Mouse (Mus musculus) forebrain, embryonic 10.5 days (tissue): ENCODE results near the gene Itga10. TPM values are rescaled to one million over a fixed set of nuclear protein-coding genes. Genes with fewer than 3 reads are reported as not detected.

Experiments
- DNase-seq: peaks from one replicate; pipeline ENCODE4 v3.0.0-alpha.2; 2017; ENCODE audit warnings: low spot score; ENCODE audit errors: extremely low spot score
- H3K27ac ChIP-seq: fragments of 300-500 bp; sonication (generic); 2 replicates; pipeline ENCODE4 v1.5.1; 2016; ENCODE audit warnings: mild to moderate bottlenecking
- H3K27me3 ChIP-seq: fragments of 300-500 bp; sonication (generic); 2 replicates; pipeline ENCODE4 v1.6.1; 2016; ENCODE audit warnings: mild to moderate bottlenecking; ENCODE audit not compliant: poor library complexity, severe bottlenecking
- H3K36me3 ChIP-seq: fragments of 300-500 bp; sonication (generic); replicated peaks from 2 replicates; pipeline ENCODE4 v1.6.1; 2016; ENCODE audit warnings: mild to moderate bottlenecking, moderate library complexity
- H3K4me1 ChIP-seq: fragments of 300-500 bp; sonication (generic); 2 replicates; pipeline ENCODE4 v1.6.1; 2016
- H3K4me3 ChIP-seq: fragments of 300-500 bp; sonication (generic); 2 replicates; pipeline ENCODE4 v1.5.1; 2016; ENCODE audit warnings: mild to moderate bottlenecking, moderate library complexity
- H3K9me3 ChIP-seq: fragments of 300-500 bp; sonication (generic); 2 replicates; pipeline ENCODE4 v1.6.1; 2016; ENCODE audit warnings: mild to moderate bottlenecking, moderate library complexity
- WGBS: fragments of 180-500 bp; shearing (Covaris S2); methylation state at CpG from one replicate; pipeline ENCODE4 v1.1.7; 2016; 5-methylcytosine and 5-hydroxymethylcytosine counted together
- polyA plus RNA-seq: library from polyadenylated mRNA; unstranded; fragments of >200 nt; fragmentation: Nextera tagmentation; extraction: Ambion mirVana; gene quantifications from 2 replicates; pipeline ENCODE4 v1.2.1, GENCODE M21; 2016

Gene Itga10
- 0.43 and 0.51 TPM in 2 replicates for polyA plus RNA-seq

GRCm38 (mm10) chr3:96645018-96645649 lies at the start of gene Itga10:
TSS of gene Itga10 (plus strand) at chr3:96645584.
- no peak within 1 kb of the TSS for H3K4me3 ChIP-seq
- WGBS, result 69% methylated on average over 7 of the region's 7 CpGs
- no peaks in the 10 kb centered on the region for H3K9me3 ChIP-seq
- DNase-seq, result no peak
- peaks cover 39% of the 10 kb centered on the region for H3K36me3 ChIP-seq
- no peaks in the 10 kb centered on the region for H3K27me3 ChIP-seq
- no peaks in the 10 kb centered on the region for H3K4me1 ChIP-seq
- no peak within 1 kb of the TSS for H3K27ac ChIP-seq

GRCm38 (mm10) chr3:96595661-96596060 lies 49.7 kb upstream of the Itga10 start:
- DNase-seq, result no peak
- H3K4me1 ChIP-seq, result peaks cover 72% of the 10 kb centered on the region
- no peaks in the 10 kb centered on the region for H3K9me3 ChIP-seq
- H3K36me3 ChIP-seq, result no peaks in the 10 kb centered on the region
- peak overlapping the region; percentile 61 for H3K4me3 ChIP-seq
- 20% methylated on average over 6 of the region's 6 CpGs for WGBS
- H3K27me3 ChIP-seq, result peaks cover 57% of the 10 kb centered on the region
- no peak overlapping the region for H3K27ac ChIP-seq

GRCm38 (mm10) chr3:96596228-96596707 lies 49.1 kb upstream of the Itga10 start, which contains the start of gene Ankrd34a:
TSS of gene Ankrd34a (plus strand) at chr3:96596636.
- no peaks in the 10 kb centered on the region for H3K36me3 ChIP-seq
- H3K4me3 ChIP-seq, result peak within 1 kb of the TSS; percentile 61
- H3K9me3 ChIP-seq, result no peaks in the 10 kb centered on the region
- peak within 1 kb of the TSS; percentile 84 for H3K27ac ChIP-seq
- no peak for DNase-seq
- peaks cover 78% of the 10 kb centered on the region for H3K4me1 ChIP-seq
- H3K27me3 ChIP-seq, result peaks cover 57% of the 10 kb centered on the region
- WGBS, result under 1% methylated on average over 22 of the region's 23 CpGs

- Histone ChIP-seq H3K4me1 (peaks cover 83% of the 10 kb centered on the region), H3K9me3 (no peaks in the 10 kb centered on the region), H3K4me3 (peak overlapping the region; percentile 61), H3K27me3 (peaks cover 57% of the 10 kb centered on the region), H3K27ac (peak overlapping the region; percentile 84), H3K36me3 (no peaks in the 10 kb centered on the region)
- DNase-seq, result no peak
- WGBS, result 2% methylated on average over 11 of the region's 12 CpGs
Measured at GRCm38 (mm10) chr3:96596855-96597254, 48.5 kb upstream of the Itga10 start.

- H3K27me3 ChIP-seq, result peaks cover 52% of the 10 kb centered on the region
- H3K4me3 ChIP-seq, result peak overlapping the region; percentile 61
- under 1% methylated on average over 40 of the region's 40 CpGs for WGBS
- H3K4me1 ChIP-seq, result peaks cover 87% of the 10 kb centered on the region
- H3K9me3 ChIP-seq, result no peaks in the 10 kb centered on the region
- peak; percentile 64 for DNase-seq
- H3K36me3 ChIP-seq, result no peaks in the 10 kb centered on the region
- peak overlapping the region; percentile 84 for H3K27ac ChIP-seq
Measured at GRCm38 (mm10) chr3:96597435-96597891, 47.9 kb upstream of the Itga10 start.

- Histone ChIP-seq H3K4me3 (peak overlapping the region; percentile 61), H3K36me3 (peaks cover 3% of the 10 kb centered on the region; the same call in 1 of the 2 replicates), H3K9me3 (no peaks in the 10 kb centered on the region), H3K27ac (peak overlapping the region; percentile 84), H3K4me1 (peaks cover 87% of the 10 kb centered on the region), H3K27me3 (peaks cover 48% of the 10 kb centered on the region)
- WGBS, result 1% methylated on average over 54 of the region's 54 CpGs
- DNase-seq, result peak; percentile 78
Measured at GRCm38 (mm10) chr3:96598156-96599068, 47.0 kb upstream of the Itga10 start.

GRCm38 (mm10) chr3:96599069-96599393 lies 46.4 kb upstream of the Itga10 start:
- no peak for DNase-seq
- peaks cover 8% of the 10 kb centered on the region for H3K36me3 ChIP-seq

GRCm38 (mm10) chr3:96599411-96599810 lies 46.0 kb upstream of the Itga10 start:
- Histone ChIP-seq H3K27me3 (peaks cover 48% of the 10 kb centered on the region), H3K4me1 (peaks cover 92% of the 10 kb centered on the region), H3K27ac (0 out of 2 replicates have a peak overlapping the region, but pooled peaks have one; percentile 84), H3K36me3 (peaks cover 12% of the 10 kb centered on the region), H3K9me3 (no peaks in the 10 kb centered on the region), H3K4me3 (peak overlapping the region; percentile 61; the same call in 1 of the 2 replicates)
- no peak for DNase-seq
- WGBS, result 67% methylated on average over 3 of the region's 3 CpGs

More at GRCm38 (mm10) chr3:96599069-96599393, 46.4 kb upstream of the Itga10 start:
- peaks cover 48% of the 10 kb centered on the region for H3K27me3 ChIP-seq
- peak overlapping the region; percentile 61 for H3K4me3 ChIP-seq
- WGBS, result 37% methylated on average over 8 of the region's 8 CpGs
- H3K9me3 ChIP-seq, result no peaks in the 10 kb centered on the region
- H3K4me1 ChIP-seq, result peaks cover 92% of the 10 kb centered on the region
- H3K27ac ChIP-seq, result peak overlapping the region; percentile 84; the same call in 1 of the 2 replicates

- H3K4me3 ChIP-seq, result peak within 1 kb of the TSS; percentile 93
- peak within 1 kb of the TSS; percentile 96 for H3K27ac ChIP-seq
- peaks cover 36% of the 10 kb centered on the region for H3K27me3 ChIP-seq
- H3K4me1 ChIP-seq, result peaks cover 86% of the 10 kb centered on the region
- WGBS, result under 1% methylated on average over 27 of the region's 27 CpGs
- H3K9me3 ChIP-seq, result no peaks in the 10 kb centered on the region
- peaks cover 23% of the 10 kb centered on the region for H3K36me3 ChIP-seq
- DNase-seq, result peak; percentile 95
Measured at GRCm38 (mm10) chr3:96600639-96601250, 44.6 kb upstream of the Itga10 start, which contains the start of gene Lix1l. TSS of gene Lix1l (plus strand) at chr3:96601149.

- Histone ChIP-seq H3K27ac (peak overlapping the region; percentile 96), H3K4me3 (peak overlapping the region; percentile 93), H3K36me3 (peaks cover 23% of the 10 kb centered on the region), H3K4me1 (peaks cover 81% of the 10 kb centered on the region), H3K27me3 (peaks cover 30% of the 10 kb centered on the region), H3K9me3 (no peaks in the 10 kb centered on the region)
- DNase-seq, result peak; percentile 73
- under 1% methylated on average over 38 of the region's 40 CpGs for WGBS
Measured at GRCm38 (mm10) chr3:96601251-96601787, 44.1 kb upstream of the Itga10 start.

GRCm38 (mm10) chr3:96601941-96602703 lies 43.3 kb upstream of the Itga10 start:
- Histone ChIP-seq H3K27me3 (peaks cover 22% of the 10 kb centered on the region), H3K4me3 (peak overlapping the region; percentile 93), H3K27ac (peak overlapping the region; percentile 96), H3K36me3 (peaks cover 26% of the 10 kb centered on the region), H3K9me3 (no peaks in the 10 kb centered on the region), H3K4me1 (peaks cover 73% of the 10 kb centered on the region)
- no peak for DNase-seq
- 33% methylated on average over 10 of the region's 10 CpGs for WGBS
